Mouse (Mus musculus) G1E (cell line): ENCODE measurements around the gene Gm17087.

ENCODE experiments used
- CTCF ChIP-seq: IDR thresholded peaks from 2 replicates; pipeline ENCODE4 v1.5.1; 2012; ENCODE audit warnings: low read depth, low read length, inconsistent platforms, mixed read lengths
- POLR2AphosphoS5 ChIP-seq: IDR thresholded peaks from 2 replicates; pipeline ENCODE4 v1.6.1; 2012; ENCODE audit warnings: low read depth, low read length, inconsistent platforms; ENCODE audit not compliant: insufficient replicate concordance
- TAL1 ChIP-seq: conservative IDR thresholded peaks from 2 replicates; pipeline ENCODE4 v1.6.1; 2012; ENCODE audit warnings: low read depth, low read length, inconsistent platforms, mixed read lengths

- no peak for TF ChIP-seq CTCF
- no peak for TF ChIP-seq POLR2AphosphoS5
- no peak for TF ChIP-seq TAL1
Observed at GRCm38 (mm10) chr17:8525971-8526740, 40.6 kb downstream of the Gm17087 start.
